Mouse (Mus musculus) right cerebral cortex, postnatal 36 days (tissue): ENCODE measurements around the gene Il1f5.

Source experiments
- DNase-seq, 2 experiments: peaks; one replicate each; pipeline ENCODE4 v3.0.0; 2022; ENCODE audit warnings: low spot score in 2 of 2, mixed read lengths in 1 of 2

The Il1f5 gene

DNA sequence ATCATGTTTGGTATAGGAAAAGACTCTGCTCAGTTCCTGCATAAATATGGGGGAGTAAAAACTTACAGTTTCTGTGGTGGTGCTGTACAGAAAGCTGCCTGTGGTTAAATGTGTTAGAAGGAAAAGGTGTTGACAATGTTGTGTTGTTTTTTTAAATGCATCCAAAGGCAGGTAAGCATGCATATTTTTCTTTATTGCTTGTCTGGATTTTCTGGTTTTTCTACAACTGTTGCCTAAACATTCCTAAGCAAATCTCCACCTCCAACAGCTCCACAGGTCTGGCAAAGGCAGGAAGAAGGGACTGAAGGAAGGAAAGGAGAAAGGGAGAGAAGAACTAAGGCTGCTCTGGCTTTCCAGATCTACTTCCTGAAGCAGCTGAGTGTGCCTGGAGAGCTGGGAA, at the start of gene Il1f5:
Il1f5 (plus strand) TSS at position 301 of the 400 bp plus-strand sequence.
- DNase-seq, result no peak

DNA sequence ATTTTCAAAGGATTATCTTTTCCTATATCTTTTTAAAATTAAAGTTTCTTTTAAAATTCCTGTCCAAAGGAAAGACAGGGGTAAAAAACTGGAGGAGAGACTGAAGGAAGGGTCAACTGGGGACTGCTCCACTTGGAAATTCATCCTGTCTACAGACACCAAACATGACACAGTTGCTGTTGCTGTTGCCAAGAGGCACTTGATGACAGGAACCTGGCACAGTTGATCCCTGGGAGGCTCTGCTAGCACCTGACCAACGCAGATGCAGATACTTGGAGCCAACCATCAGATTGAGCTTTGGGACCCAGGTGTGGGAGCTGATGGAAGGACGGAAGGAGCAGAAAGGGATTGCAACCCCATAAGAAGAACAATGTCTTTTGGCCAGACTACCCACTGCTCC, 49.6 kb upstream of the Il1f5 start:
- DNase-seq, result no peak

DNA sequence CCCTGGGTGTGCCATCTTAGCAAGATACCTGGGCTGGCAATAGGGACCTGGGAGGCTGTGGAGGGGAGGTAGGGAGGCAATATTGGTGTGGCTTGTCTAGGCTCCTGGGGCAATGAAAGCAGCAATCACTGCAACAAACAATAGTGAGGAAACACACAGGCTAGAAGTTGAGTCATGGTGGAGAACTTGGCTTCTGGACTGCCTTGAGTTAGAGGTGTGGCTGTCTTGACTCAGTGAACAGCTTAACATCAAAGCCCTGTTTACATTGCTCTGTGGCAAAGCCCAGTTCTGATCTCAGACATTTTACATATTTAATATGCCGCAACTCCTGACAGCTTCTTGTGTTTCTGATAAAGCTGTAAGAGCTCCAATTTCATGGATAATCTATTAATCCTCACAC, 9.3 kb upstream of the Il1f5 start:
- no peak for DNase-seq

DNA sequence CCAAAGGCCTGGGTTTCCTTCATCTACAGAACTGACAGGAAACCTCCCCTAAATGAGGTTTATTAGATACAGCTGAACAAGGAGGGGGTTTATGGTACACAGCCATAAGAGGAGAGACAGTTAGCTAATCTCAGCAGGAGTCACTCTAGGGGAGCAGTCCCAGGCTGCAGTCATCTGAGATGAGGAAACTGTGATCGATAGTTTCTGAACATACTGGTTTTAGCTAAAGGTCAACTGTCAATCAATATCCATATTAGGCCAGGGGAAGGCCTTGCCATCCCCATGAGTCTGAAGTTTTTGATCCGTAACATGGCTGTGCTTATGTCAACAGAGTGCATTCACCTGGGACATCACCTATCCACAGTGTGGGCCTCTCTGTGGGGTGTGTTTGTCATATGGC, 3.1 kb upstream of the Il1f5 start:
- no peak for DNase-seq

DNA sequence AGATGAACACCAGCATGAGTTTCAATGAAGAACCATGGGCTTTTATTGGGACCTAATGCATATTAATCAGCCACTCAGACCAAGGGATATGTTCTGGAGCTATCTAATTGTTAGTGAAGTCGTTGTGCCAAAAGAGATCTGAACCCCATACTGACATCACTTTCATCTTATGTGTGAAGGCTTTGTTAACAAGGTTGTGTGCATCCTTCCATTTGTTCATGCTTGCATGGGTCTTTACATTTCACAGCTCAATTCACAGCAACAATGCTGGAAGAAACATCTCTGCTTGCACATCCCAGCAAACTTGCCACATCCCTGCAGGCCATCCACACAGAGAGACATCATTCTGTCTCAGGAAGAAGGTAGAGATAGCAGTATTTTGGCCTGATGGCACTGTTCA, 1.6 kb upstream of the Il1f5 start:
- DNase-seq, result no peak

DNA sequence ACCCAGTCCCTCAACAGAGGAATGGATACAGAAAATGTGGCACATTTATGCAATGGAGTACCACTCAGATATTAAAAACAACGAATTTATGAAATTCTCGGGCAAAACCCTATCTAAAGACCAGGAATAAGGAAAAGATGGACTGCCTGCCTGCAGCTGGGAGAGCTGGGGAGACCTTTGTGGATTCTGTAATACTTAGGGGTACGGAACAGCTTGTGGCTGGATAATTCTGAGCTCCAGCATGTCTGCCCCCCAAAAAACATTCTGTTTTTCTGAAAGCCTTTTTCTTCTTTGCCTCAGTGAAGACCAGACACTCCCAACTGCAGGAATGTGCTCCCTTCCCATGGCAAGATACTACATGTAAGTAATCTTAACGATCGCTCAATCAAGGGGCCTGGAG, 14.1 kb downstream of the Il1f5 start, which contains the start of gene Il1f10:
Il1f10 (plus strand) TSS at position 301 of the 400 bp plus-strand sequence.
- no peak for DNase-seq

DNA sequence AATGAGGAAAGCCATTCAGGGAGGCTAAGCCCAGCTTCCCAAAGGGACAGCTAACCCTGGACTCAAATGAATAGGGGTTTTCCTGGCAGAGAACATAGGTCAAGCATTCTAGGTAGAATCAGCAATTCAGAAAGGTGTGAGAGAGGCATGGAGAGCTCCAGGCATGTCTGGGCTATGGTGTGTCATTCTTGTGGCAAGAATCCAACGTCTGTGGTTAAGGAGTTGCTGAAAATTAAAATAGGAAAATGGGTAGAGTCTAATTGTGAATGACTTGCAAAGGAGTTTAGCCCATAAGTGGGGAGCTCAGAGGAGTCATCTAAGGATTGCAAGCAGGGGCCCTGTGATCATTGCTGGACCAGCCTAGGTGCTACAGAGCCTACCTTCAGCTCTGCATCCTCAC, 17.9 kb downstream of the Il1f5 start:
- DNase-seq, result no peak

DNA sequence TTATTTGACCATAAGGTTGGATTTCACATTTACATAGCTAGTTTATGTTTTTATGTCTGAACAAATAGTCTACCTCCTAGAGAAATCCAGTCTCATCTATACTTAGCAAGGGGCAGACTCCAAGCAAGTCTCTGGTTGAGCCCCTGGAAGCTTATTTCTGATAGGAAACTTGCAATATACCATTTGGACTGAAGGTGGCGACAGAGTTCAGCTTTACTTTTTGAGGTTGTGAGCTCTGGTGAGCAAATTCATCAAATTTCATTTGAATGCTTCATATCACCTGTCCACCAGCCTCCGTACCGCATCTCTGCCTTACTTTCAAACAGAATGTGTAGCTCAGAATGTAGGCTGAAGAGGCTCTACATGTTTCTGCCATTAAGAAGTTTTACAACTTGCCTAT, 20.1 kb downstream of the Il1f5 start:
- DNase-seq, result no peak

DNA sequence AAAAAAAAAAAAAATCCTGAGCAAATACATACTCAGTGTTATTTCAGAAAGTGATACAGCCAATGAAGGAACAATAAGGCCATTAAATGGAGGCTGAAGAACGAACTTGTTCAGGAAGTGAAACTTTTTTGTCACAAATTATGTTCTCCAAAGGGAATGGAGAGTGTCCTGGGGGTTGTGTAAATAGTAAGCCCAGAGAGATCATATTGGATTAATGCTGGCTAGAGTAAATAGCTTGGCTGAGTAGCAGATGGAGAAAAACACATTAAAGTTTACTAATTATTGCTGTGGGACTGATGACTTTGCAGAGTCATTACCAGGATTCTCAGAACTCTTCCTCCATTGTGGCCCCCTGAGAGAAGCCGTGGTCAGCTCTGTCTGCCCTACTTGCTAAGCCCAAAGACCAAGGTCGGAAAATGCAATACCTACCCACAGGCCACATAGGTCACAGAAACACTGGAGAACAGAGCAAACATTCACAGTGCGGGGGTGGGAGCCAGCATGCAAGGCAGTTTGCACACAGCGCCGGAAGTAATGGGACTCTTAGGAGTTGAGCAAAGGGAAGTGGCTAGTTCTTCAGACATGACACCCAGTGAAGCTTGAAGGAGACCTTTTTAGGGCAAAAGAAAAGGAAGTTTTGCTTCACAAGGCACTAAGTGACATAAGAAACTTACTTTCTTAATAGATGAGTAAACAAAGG, 34.7 kb downstream of the Il1f5 start:
- DNase-seq, result no peak

DNA sequence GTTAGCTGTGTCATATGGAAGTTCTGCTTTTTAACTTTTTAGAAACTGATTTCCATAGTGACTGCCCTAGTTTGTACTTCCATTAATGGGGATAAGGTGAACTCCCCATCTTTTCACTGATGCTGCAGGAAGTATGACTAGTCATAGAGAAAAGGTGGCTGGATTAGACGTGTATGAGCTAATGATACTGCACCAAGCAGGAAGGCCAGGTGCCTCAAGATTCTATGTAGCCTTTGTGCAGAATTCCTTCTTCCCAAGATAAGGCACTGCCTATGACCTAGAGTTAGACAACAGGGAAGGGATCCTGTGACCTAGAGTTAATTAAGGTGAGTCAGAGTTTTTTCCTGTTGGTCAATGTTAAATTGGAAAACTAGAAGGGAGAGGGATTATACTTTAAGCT, 40.2 kb downstream of the Il1f5 start:
- no peak for DNase-seq

DNA sequence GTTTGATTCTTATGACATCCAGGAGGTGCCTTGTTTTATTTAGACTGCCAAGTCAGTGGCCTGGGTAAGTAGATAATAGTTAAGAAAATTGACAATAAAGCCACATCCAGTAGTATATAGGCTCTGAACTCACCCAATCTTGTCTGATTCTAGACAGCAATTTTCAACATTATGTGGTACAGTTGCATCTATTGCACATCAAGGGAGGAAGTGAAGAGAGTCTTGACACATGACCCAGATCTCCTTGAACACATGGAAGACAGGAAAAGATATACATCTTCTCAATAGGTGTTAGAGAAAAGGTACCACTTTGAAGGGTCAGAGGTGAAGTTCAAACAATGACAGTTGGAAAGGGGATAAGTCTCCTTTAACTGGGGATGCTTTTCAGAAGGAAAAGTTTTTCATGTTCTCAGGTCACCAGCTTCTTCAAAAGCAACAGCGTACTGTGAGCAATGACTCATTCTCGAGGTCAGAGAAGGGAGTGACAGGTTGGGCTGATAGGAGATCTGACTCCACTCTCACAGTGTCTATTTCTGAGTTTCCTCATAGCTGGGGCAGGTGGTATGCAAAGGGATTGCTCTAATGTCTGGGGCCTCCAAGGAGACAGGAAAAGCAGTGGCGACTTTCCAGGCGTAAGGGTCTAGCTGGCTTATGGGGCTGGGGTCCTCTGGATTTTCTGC, 41.3 kb downstream of the Il1f5 start:
- no peak for DNase-seq
